Mouse (Mus musculus) lung, embryonic 15.5 days (tissue): ENCODE data around the gene Il22ra1. TPM values are rescaled to one million over a fixed set of nuclear protein-coding genes. Genes with fewer than 3 reads are reported as not detected.
A peak's percentile ranks its signal among the peaks of the same experiment; 100 is the strongest.

Experiments
- ATAC-seq: fragments of 200-750 bp; cut with Nextera tagmentation; 2 replicates; pipeline ENCODE4 v1.8.0; 2017; ENCODE audit warnings: moderate number of reproducible peaks, borderline replicate concordance; ENCODE audit not compliant: low FRiP score, low TSS enrichment; ENCODE audit errors: extremely low read depth
- H3K27ac ChIP-seq: fragments of 300-500 bp; sonication (generic); 2 replicates; pipeline ENCODE4 v1.5.1; 2015; ENCODE audit warnings: moderate library complexity, mild to moderate bottlenecking, inconsistent platforms
- H3K27me3 ChIP-seq: fragments of 300-500 bp; sonication (generic); 2 replicates; pipeline ENCODE4 v1.6.1; 2015; ENCODE audit warnings: inconsistent platforms
- H3K36me3 ChIP-seq: fragments of 300-500 bp; sonication (generic); 2 replicates; pipeline ENCODE4 v1.6.1; 2015; ENCODE audit warnings: inconsistent platforms
- H3K4me1 ChIP-seq: fragments of 300-500 bp; sonication (generic); 2 replicates; pipeline ENCODE4 v1.6.1; 2015; ENCODE audit warnings: inconsistent platforms
- H3K4me2 ChIP-seq: fragments of 300-500 bp; sonication (generic); 2 replicates; pipeline ENCODE4 v1.6.1; 2015; ENCODE audit warnings: inconsistent platforms, mild to moderate bottlenecking, moderate library complexity
- H3K4me3 ChIP-seq: fragments of 300-500 bp; sonication (generic); 2 replicates; pipeline ENCODE4 v1.5.1; 2015; ENCODE audit warnings: mild to moderate bottlenecking, inconsistent platforms
- H3K9ac ChIP-seq: fragments of 300-500 bp; sonication (generic); 2 replicates; pipeline ENCODE4 v1.6.1; 2015; ENCODE audit warnings: inconsistent platforms
- H3K9me3 ChIP-seq: fragments of 300-500 bp; sonication (generic); 2 replicates; pipeline ENCODE4 v1.6.1; 2016; ENCODE audit warnings: inconsistent platforms
- WGBS: fragments of 180-500 bp; shearing (Covaris S2); methylation state at CpG from one replicate; pipeline ENCODE4 v1.1.7; 2015; 5-methylcytosine and 5-hydroxymethylcytosine counted together
- polyA plus RNA-seq: library from polyadenylated mRNA; unstranded; fragments of >200 nt; fragmentation: Nextera tagmentation; extraction: Ambion mirVana; gene quantifications from 2 replicates; pipeline ENCODE4 v1.2.1, GENCODE M21; 2015

Gene Il22ra1
- polyA plus RNA-seq, 1 experiment from 2014 or later = 0.12 TPM

- Histone ChIP-seq H3K4me3 (no peak overlapping the region), H3K27ac (no peak overlapping the region), H3K4me1 (no peaks in the 10 kb centered on the region), H3K36me3 (no peaks in the 10 kb centered on the region), H3K27me3 (no peaks in the 10 kb centered on the region), H3K9me3 (0 out of 2 replicates have a peak, but pooled peaks cover 3% of the 10 kb centered on the region), H3K4me2 (no peak overlapping the region), H3K9ac (no peak overlapping the region)
- ATAC-seq = no peak
- 62% methylated on average over 3 of the region's 3 CpGs for WGBS
Measured at GRCm38 (mm10) chr4:135736903-135737302, 8.9 kb downstream of the Il22ra1 start.

- no peak overlapping the region for H3K4me2 ChIP-seq
- no peaks in the 10 kb centered on the region for H3K27me3 ChIP-seq
- no peaks in the 10 kb centered on the region for H3K36me3 ChIP-seq
- H3K4me1 ChIP-seq = 0 out of 2 replicates have a peak, but pooled peaks cover 1% of the 10 kb centered on the region
- no peak for ATAC-seq
- no peak overlapping the region for H3K4me3 ChIP-seq
- H3K27ac ChIP-seq = no peak overlapping the region
- 0 out of 2 replicates have a peak, but pooled peaks cover 3% of the 10 kb centered on the region for H3K9me3 ChIP-seq
- 36% methylated on average over 5 of the region's 5 CpGs for WGBS
- H3K9ac ChIP-seq = no peak overlapping the region
Measured at GRCm38 (mm10) chr4:135738237-135738636, 10.3 kb downstream of the Il22ra1 start.

DNA sequence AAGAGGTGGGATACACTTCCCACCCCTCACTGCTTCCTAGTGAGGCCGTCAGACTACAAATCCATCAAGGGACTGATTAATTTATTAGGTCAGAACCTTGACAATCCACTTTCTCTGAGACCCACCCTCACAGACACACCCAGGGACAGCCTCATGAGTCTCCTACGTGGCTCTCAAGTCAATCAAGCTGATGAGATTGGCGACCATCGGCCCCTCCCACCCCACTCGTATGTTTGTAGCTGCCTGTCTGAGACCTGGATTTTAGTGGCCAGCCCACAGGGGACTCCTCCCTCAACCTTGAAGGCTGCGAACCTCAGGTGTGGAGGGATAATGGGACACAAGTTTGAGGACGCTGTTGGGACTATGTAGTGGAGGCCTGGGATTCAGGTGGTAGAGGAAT is 11.2 kb downstream of the Il22ra1 start:
- no peak overlapping the region for H3K9ac ChIP-seq
- no peak overlapping the region for H3K4me2 ChIP-seq
- no peaks in the 10 kb centered on the region for H3K36me3 ChIP-seq
- no peak overlapping the region for H3K4me3 ChIP-seq
- H3K9me3 ChIP-seq = 0 out of 2 replicates have a peak, but pooled peaks cover 3% of the 10 kb centered on the region
- H3K27ac ChIP-seq = no peak overlapping the region
- WGBS = 49% methylated on average over 7 of the region's 7 CpGs
- H3K27me3 ChIP-seq = no peaks in the 10 kb centered on the region
- no peak for ATAC-seq
- peaks cover 9% of the 10 kb centered on the region; the same call in 1 of the 2 replicates for H3K4me1 ChIP-seq

GRCm38 (mm10) chr4:135739672-135740071 is 11.7 kb downstream of the Il22ra1 start:
- ATAC-seq = 0 out of 2 replicates have a peak, but pooled peaks have one; percentile 11
- H3K4me3 ChIP-seq = no peak overlapping the region
- no peak overlapping the region for H3K9ac ChIP-seq
- H3K4me1 ChIP-seq = peaks cover 13% of the 10 kb centered on the region
- H3K27me3 ChIP-seq = no peaks in the 10 kb centered on the region
- H3K36me3 ChIP-seq = no peaks in the 10 kb centered on the region
- H3K4me2 ChIP-seq = no peak overlapping the region
- WGBS = 89% methylated on average over 14 of the region's 14 CpGs
- 0 out of 2 replicates have a peak, but pooled peaks cover 3% of the 10 kb centered on the region for H3K9me3 ChIP-seq
- no peak overlapping the region for H3K27ac ChIP-seq

- Histone ChIP-seq H3K9me3 (no peaks in the 10 kb centered on the region), H3K9ac (no peak overlapping the region), H3K4me1 (peaks cover 22% of the 10 kb centered on the region), H3K4me3 (no peak overlapping the region), H3K36me3 (no peaks in the 10 kb centered on the region), H3K27me3 (no peaks in the 10 kb centered on the region; the same call in 1 of the 2 replicates), H3K27ac (no peak overlapping the region), H3K4me2 (no peak overlapping the region)
- 16% methylated on average over 6 of the region's 6 CpGs for WGBS
- no peak for ATAC-seq
Measured at GRCm38 (mm10) chr4:135743520-135743919, 15.5 kb downstream of the Il22ra1 start.

DNA sequence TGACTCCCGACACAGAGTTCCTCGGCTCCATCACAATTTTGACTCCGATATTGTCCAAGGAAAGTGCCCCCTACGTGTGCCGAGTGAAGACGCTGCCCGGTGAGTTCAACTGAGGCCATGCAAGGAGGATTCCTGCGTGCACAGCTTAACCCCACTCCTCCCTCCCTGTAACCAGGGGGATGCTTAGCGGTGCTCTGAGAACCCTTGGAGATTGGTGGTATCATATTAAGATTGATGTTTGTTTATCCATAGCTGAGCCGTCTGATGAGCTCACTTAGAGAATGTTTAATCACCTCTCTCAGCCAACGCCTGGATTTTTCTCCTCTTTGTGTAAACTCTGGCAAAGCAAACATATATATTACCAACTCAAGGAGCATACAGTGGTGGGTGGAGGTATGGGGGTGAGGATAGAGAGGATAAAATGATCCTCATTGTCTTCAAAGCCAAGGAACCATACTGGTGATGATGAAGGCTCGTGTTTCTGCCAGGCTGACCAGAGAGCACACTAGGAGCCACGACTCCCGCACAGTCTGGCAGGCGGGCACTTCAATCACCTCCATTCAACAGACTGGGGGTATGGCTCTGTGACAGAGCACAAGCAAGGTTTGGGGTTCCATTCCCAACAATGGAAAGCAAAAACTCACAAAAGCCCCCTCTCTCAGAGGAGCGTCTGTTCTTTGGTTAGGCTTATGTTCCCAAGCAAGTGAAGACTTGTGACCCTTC is 16.9 kb downstream of the Il22ra1 start:
- Histone ChIP-seq H3K9ac (no peak overlapping the region), H3K27ac (no peak overlapping the region), H3K4me3 (no peak overlapping the region), H3K4me1 (peaks cover 22% of the 10 kb centered on the region), H3K4me2 (no peak overlapping the region), H3K9me3 (no peaks in the 10 kb centered on the region), H3K27me3 (no peaks in the 10 kb centered on the region; the same call in 1 of the 2 replicates), H3K36me3 (no peaks in the 10 kb centered on the region)
- WGBS = 8% methylated on average over 16 of the region's 16 CpGs
- ATAC-seq = no peak

DNA sequence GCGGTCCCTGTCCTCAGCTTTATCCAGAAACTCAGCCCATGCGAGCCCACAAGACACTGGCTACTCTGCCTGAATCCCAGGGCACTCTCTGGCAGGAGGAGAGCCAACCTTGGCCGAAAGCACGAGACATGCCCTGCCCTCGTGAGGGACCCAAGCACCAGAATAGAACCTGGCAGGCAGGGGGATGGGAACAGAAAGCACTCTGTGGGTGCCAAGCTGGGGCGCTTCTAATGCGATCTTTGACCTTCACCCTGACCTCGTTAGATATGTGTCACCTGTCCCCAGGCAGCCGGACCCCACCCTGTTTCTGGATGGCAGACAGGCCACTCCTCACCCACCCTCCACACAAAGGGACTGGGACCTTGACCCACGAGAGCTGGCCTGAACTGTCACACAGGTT is 17.6 kb downstream of the Il22ra1 start:
- Histone ChIP-seq H3K9me3 (no peaks in the 10 kb centered on the region), H3K4me2 (no peak overlapping the region), H3K27ac (no peak overlapping the region)

DNA sequence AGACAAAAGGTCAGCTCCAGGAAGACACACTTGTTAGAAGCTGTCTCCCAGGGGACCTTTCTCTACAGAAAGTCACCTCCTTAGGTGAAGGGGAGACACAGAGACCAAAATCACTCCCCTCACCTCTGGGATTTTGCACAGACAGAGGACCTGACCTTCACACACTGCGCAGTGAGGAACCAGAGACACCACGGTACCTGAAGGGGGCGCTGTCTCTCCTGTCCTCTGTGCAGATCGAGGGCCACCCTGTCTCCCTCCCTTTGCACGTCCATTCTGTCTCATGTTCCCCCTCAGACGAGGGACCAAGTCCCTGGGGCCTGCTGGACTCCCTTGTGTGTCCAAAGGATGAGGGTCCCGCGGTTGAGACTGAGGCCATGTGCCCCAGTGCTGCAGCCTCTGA is 22.9 kb downstream of the Il22ra1 start:
- no peak for ATAC-seq
- Histone ChIP-seq H3K4me2 (no peak overlapping the region), H3K4me1 (no peaks in the 10 kb centered on the region), H3K9ac (no peak overlapping the region), H3K4me3 (no peak overlapping the region), H3K36me3 (no peaks in the 10 kb centered on the region), H3K27ac (no peak overlapping the region), H3K27me3 (no peaks in the 10 kb centered on the region; the same call in 1 of the 2 replicates), H3K9me3 (0 out of 2 replicates have a peak, but pooled peaks cover 6% of the 10 kb centered on the region)
- WGBS = 74% methylated on average over 8 of the region's 8 CpGs

More for the DNA sequence above, 17.6 kb downstream of the Il22ra1 start:
- no peak overlapping the region for H3K9ac ChIP-seq
- H3K27me3 ChIP-seq = no peaks in the 10 kb centered on the region; the same call in 1 of the 2 replicates
- no peak for ATAC-seq
- 62% methylated on average over 10 of the region's 10 CpGs for WGBS
- H3K4me1 ChIP-seq = peaks cover 22% of the 10 kb centered on the region
- no peak overlapping the region for H3K4me3 ChIP-seq
- no peaks in the 10 kb centered on the region for H3K36me3 ChIP-seq

- no peak for ATAC-seq
- WGBS = 58% methylated on average over 7 of the region's 7 CpGs
- no peaks in the 10 kb centered on the region for H3K36me3 ChIP-seq
- no peaks in the 10 kb centered on the region for H3K4me1 ChIP-seq
- H3K27ac ChIP-seq = no peak overlapping the region
- 0 out of 2 replicates have a peak, but pooled peaks cover 6% of the 10 kb centered on the region for H3K9me3 ChIP-seq
- no peak overlapping the region for H3K4me3 ChIP-seq
- no peak overlapping the region for H3K9ac ChIP-seq
- no peak overlapping the region for H3K4me2 ChIP-seq
- no peaks in the 10 kb centered on the region for H3K27me3 ChIP-seq
Measured at GRCm38 (mm10) chr4:135752106-135752778, 24.3 kb downstream of the Il22ra1 start.

DNA sequence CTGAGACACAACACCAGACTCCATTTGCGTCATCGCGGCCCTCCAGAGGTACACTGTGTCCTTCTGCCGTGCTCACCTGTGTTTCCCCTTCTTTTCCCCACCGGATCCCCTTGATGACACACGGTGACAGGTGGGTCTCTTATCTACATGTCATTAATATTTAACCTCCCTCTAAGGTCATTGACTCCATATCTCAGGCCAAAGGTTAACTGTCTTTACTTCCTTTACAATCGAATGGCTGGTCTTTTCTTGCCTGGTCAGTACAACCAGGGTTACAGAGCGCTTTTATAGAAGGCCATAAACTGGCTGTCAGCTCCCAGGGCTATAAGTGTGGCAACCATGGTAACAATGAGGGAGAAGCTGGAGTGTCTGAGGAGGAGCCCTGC is 24.8 kb downstream of the Il22ra1 start:
- Histone ChIP-seq H3K27me3 (no peaks in the 10 kb centered on the region), H3K27ac (no peak overlapping the region), H3K4me1 (no peaks in the 10 kb centered on the region), H3K9me3 (0 out of 2 replicates have a peak, but pooled peaks cover 6% of the 10 kb centered on the region), H3K4me3 (no peak overlapping the region), H3K4me2 (no peak overlapping the region), H3K9ac (no peak overlapping the region), H3K36me3 (no peaks in the 10 kb centered on the region)
- no peak for ATAC-seq
- 56% methylated on average over 8 of the region's 8 CpGs for WGBS

- Histone ChIP-seq H3K27ac (no peak overlapping the region), H3K4me1 (no peaks in the 10 kb centered on the region), H3K36me3 (no peaks in the 10 kb centered on the region), H3K27me3 (0 out of 2 replicates have a peak, but pooled peaks cover 3% of the 10 kb centered on the region), H3K9me3 (0 out of 2 replicates have a peak, but pooled peaks cover 6% of the 10 kb centered on the region), H3K4me3 (no peak overlapping the region), H3K4me2 (no peak overlapping the region), H3K9ac (no peak overlapping the region)
- no peak for ATAC-seq
- WGBS = 33% methylated on average over 4 of the region's 4 CpGs
Measured at GRCm38 (mm10) chr4:135758331-135758730, 30.4 kb downstream of the Il22ra1 start.

DNA sequence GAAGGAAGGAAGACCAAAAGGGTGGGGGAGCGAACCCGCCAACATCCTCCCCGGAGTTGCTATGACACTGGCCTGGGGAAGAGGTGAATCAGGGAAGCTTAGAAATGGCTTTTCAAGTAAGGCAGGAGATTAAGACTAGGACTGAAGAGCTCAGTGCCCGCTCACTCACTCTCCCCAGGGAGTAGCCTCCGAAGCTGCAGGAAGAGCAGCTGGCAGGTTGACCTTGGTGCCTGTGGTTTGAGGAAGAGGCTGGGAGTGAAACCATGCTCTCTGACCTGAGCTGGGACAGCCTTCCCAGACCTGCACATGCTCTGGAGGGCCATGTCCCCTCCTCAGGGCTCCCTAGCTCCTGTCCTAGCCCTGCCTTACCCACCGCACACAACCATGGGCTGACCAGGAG is 30.9 kb downstream of the Il22ra1 start:
- Histone ChIP-seq H3K9ac (no peak overlapping the region), H3K9me3 (0 out of 2 replicates have a peak, but pooled peaks cover 6% of the 10 kb centered on the region), H3K4me3 (no peak overlapping the region), H3K4me2 (no peak overlapping the region), H3K27ac (no peak overlapping the region), H3K36me3 (no peaks in the 10 kb centered on the region), H3K4me1 (no peaks in the 10 kb centered on the region), H3K27me3 (0 out of 2 replicates have a peak, but pooled peaks cover 3% of the 10 kb centered on the region)
- 46% methylated on average over 6 of the region's 6 CpGs for WGBS
- no peak for ATAC-seq
